Mouse (Mus musculus) ES-E14 (cell line): ENCODE measurements around the gene Rcan2. TPM values are rescaled to one million over a fixed set of nuclear protein-coding genes. Genes with fewer than 3 reads are reported as not detected.

Source experiments
- DNase-seq: peaks from one replicate; pipeline ENCODE4 v3.0.0-alpha.2; 2013; ENCODE audit warnings: low read depth, low spot score
- H3K27ac ChIP-seq: 2 replicates; pipeline ENCODE4 v1.5.1; 2012; ENCODE audit warnings: low read depth, mild to moderate bottlenecking, low read length, moderate library complexity, mixed read lengths; ENCODE audit not compliant: poor library complexity, insufficient read depth, severe bottlenecking
- H3K36me3 ChIP-seq: 2 replicates; pipeline ENCODE4 v1.6.1; 2012; ENCODE audit warnings: mild to moderate bottlenecking, low read length, moderate library complexity, mixed read lengths; ENCODE audit not compliant: control insufficient read depth, poor library complexity, insufficient read depth, severe bottlenecking
- H3K4me1 ChIP-seq, 2 experiments: fragments of 150-350 bp in 1 of 2; sonication (generic) in 1 of 2; 2 replicates each; pipeline ENCODE4 v1.6.1; 2012; ENCODE audit warnings: low read length in 2 of 2, mild to moderate bottlenecking in 1 of 2, mixed read lengths in 1 of 2; ENCODE audit not compliant: control insufficient read depth in 2 of 2, insufficient read depth in 2 of 2, poor library complexity in 1 of 2
- H3K4me3 ChIP-seq, 2 experiments: fragments of 150-350 bp in 1 of 2; sonication (generic) in 1 of 2; 2 replicates each; pipeline ENCODE4 v1.5.1; 2012; ENCODE audit warnings: low read length in 2 of 2, low read depth in 1 of 2, mild to moderate bottlenecking in 1 of 2, mixed read lengths in 1 of 2; ENCODE audit not compliant: insufficient read depth in 1 of 2, poor library complexity in 1 of 2, severe bottlenecking in 1 of 2
- H3K9ac ChIP-seq: 2 replicates; pipeline ENCODE4 v1.6.1; 2012; ENCODE audit warnings: low read depth, mild to moderate bottlenecking, low read length, mixed read lengths; ENCODE audit not compliant: poor library complexity, insufficient read depth, severe bottlenecking
- H3K9me3 ChIP-seq: fragments of 150-350 bp; sonication (generic); 2 replicates; pipeline ENCODE4 v1.6.1; 2012; ENCODE audit warnings: low read depth, mild to moderate bottlenecking, low read length; ENCODE audit not compliant: control insufficient read depth, insufficient read depth
- CHD2 ChIP-seq: IDR thresholded peaks from 2 replicates; pipeline ENCODE4 v1.6.1; 2014; ENCODE audit warnings: mild to moderate bottlenecking, low read depth, low read length, inconsistent platforms
- HCFC1 ChIP-seq: IDR thresholded peaks from 2 replicates; pipeline ENCODE4 v1.6.1; 2012; ENCODE audit warnings: low read length, inconsistent platforms, borderline replicate concordance; ENCODE audit not compliant: insufficient read depth
- MAFK ChIP-seq: IDR thresholded peaks from 2 replicates; pipeline ENCODE4 v1.6.1; 2014; ENCODE audit warnings: mild to moderate bottlenecking, low read depth, low read length, inconsistent platforms; ENCODE audit not compliant: insufficient read depth
- ZC3H11A ChIP-seq: IDR thresholded peaks from 2 replicates; pipeline ENCODE4 v1.6.1; 2012; ENCODE audit warnings: low read depth, mild to moderate bottlenecking, inconsistent platforms, low read length, borderline replicate concordance
- ZNF384 ChIP-seq: IDR thresholded peaks from 2 replicates; pipeline ENCODE4 v1.6.1; 2012; ENCODE audit warnings: low read depth, low read length, inconsistent platforms
- in situ Hi-C, 2 experiments: fragments of 600-800 bp; cut with MboI; formaldehyde crosslinking; loops; one replicate each; pipeline ENCODE4 v1.15.1; 2025; ENCODE audit warnings: low sequenced_read_pairs in 2 of 2, inconsistent platforms in 1 of 2; ENCODE audit not compliant: unreplicated experiment in 2 of 2
- total RNA-seq: library from RNA; depleted of rRNA; stranded (reverse); fragments of 300-350 nt; gene quantifications from 2 replicates; pipeline ENCODE4 v1.2.3, GENCODE M21; 2012

Gene Rcan2
- total RNA-seq, 1 experiment = 0.40 TPM

DNA sequence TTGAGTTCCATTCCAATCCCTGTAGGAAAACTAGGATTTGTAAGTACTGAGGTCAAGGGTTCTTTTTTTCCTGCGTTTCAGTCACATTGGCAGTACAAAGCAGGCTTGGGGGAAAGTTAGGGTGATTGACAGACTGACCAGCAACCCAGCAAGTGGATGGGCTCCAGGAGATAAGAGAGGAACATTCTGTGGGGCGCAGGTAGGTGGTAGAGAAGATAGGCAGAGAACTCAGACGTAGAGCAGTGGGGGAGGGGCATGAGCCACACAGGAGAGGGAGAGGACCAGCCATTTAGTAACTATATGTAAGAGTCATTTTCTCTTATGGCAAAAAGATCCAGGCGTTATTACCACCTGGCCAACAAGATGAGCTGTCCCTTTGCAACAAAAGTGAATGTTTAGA lies 96.2 kb downstream of the Rcan2 start:
- TF ChIP-seq ZC3H11A (no peak), MAFK (no peak), HCFC1 (no peak), CHD2 (no peak), ZNF384 (no peak)
- no peak overlapping the region for H3K27ac ChIP-seq
- no peaks in the 10 kb centered on the region for H3K9me3 ChIP-seq
- no peak overlapping the region for H3K4me3 ChIP-seq
- no peak overlapping the region for H3K9ac ChIP-seq
- in situ Hi-C loops = no loop called here
- no peaks in the 10 kb centered on the region for H3K36me3 ChIP-seq
- H3K4me1 ChIP-seq = no peaks in the 10 kb centered on the region
- no peak for DNase-seq

DNA sequence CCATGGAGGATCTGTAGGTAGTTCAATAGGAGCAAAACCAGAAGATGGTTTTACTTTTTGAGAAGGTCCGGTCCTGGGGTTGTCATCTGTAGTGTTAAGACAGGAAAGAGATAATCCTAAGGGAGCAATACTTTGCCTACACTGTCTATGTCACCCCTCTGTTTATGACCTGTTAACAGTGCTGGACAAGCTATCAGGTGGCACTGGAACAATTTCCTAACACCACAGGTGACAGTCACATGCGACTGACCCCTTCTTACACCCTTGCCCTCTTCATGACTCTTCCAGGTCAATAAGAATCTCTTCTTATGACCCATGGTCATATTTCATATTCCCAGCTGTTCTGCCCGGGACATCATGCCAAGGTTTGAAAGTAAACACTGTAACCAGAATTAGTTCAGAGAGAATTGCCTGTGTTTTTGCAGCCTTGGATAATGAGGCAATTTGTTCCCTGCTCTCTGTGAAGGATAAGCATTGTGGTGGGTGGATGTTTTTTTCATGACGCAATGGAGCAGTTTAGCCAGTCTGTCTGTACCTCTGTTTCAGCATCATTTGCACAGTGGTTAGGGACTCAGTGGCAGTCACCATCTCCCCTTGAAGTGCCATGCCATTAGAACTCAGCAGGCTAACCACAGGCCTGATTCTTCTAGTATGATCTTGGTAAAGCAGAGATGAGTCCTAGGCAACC lies 98.4 kb downstream of the Rcan2 start:
- no peak overlapping the region for H3K27ac ChIP-seq
- no peaks in the 10 kb centered on the region for H3K4me1 ChIP-seq
- no peak for TF ChIP-seq HCFC1
- TF ChIP-seq ZNF384 = no peak
- TF ChIP-seq CHD2 = no peak
- no peak for TF ChIP-seq MAFK
- no peak for TF ChIP-seq ZC3H11A
- H3K9me3 ChIP-seq = no peaks in the 10 kb centered on the region
- in situ Hi-C loops = no loop called here
- no peak overlapping the region for H3K9ac ChIP-seq
- no peaks in the 10 kb centered on the region for H3K36me3 ChIP-seq
- DNase-seq = no peak
- no peak overlapping the region for H3K4me3 ChIP-seq

DNA sequence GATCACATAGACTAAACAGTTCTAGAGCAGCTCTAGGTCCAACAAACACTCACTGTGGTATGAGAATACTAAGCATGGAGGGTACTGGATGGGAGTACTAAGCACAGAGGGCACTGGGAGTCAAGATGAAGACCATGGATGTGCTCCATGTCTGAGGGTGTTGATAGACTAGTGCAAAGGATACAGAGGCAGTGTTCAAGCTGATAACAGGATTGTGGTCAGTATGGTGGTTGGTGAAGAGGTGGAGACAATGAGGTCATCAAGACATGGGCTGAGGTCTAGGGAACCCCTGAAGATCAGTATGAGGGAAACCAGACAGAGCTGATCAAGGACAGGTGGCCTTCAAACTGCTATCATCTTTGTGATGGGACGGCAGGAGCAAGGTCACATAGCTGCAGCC lies 99.0 kb downstream of the Rcan2 start:
- Histone ChIP-seq H3K9ac (no peak overlapping the region), H3K4me3 (no peak overlapping the region), H3K36me3 (no peaks in the 10 kb centered on the region), H3K4me1 (no peaks in the 10 kb centered on the region), H3K27ac (no peak overlapping the region), H3K9me3 (no peaks in the 10 kb centered on the region)
- TF ChIP-seq CHD2 = no peak
- no peak for TF ChIP-seq ZNF384
- TF ChIP-seq ZC3H11A = no peak
- TF ChIP-seq MAFK = no peak
- no peak for TF ChIP-seq HCFC1
- no peak for DNase-seq
- in situ Hi-C loops = no loop called here

DNA sequence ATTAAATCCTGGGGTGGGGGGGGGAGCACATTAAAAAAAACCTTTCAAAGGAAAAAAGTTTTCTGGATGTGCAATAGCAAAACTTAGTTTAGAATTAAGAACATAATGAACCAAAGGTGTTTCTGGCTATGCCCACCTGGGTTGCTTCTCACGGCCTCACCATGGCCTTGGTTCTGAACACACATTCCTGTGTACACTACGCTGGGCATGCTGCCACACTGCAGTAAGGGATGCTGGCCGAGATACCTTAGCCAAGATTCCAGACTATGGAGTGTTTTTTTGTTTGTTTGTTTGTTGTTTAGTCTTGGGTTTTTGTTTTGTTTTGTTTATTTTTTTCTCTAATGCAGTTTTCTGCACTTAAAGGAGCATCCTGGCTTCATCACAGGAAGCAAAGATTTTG lies 100.3 kb downstream of the Rcan2 start:
- no peak for DNase-seq
- TF ChIP-seq CHD2 (no peak), MAFK (no peak), HCFC1 (no peak), ZNF384 (no peak), ZC3H11A (no peak)
- no peaks in the 10 kb centered on the region for H3K36me3 ChIP-seq
- no peak overlapping the region for H3K27ac ChIP-seq
- H3K9me3 ChIP-seq = no peaks in the 10 kb centered on the region
- no peak overlapping the region for H3K9ac ChIP-seq
- H3K4me3 ChIP-seq = no peak overlapping the region
- no peaks in the 10 kb centered on the region for H3K4me1 ChIP-seq
- in situ Hi-C loops = no loop called here
